Mouse (Mus musculus) embryonic facial prominence, embryonic 10.5 days (tissue): ENCODE results near the gene Plpp3. TPM values are rescaled to one million over a fixed set of nuclear protein-coding genes. Genes with fewer than 3 reads are reported as not detected.

ENCODE experiments used
- DNase-seq: peaks from one replicate; pipeline ENCODE4 v3.0.0-alpha.2; 2017; ENCODE audit warnings: low spot score
- H3K27ac ChIP-seq: fragments of 300-500 bp; sonication (generic); replicated peaks from 2 replicates; pipeline ENCODE4 v1.5.1; 2016; ENCODE audit warnings: mild to moderate bottlenecking
- H3K27me3 ChIP-seq: fragments of 300-500 bp; sonication (generic); replicated peaks from 2 replicates; pipeline ENCODE4 v1.6.1; 2016; ENCODE audit warnings: low read depth, mild to moderate bottlenecking; ENCODE audit not compliant: poor library complexity, severe bottlenecking
- H3K36me3 ChIP-seq: fragments of 300-500 bp; sonication (generic); replicated peaks from 2 replicates; pipeline ENCODE4 v1.6.1; 2016; ENCODE audit warnings: mild to moderate bottlenecking, moderate library complexity
- H3K4me1 ChIP-seq: fragments of 300-500 bp; sonication (generic); 2 replicates; pipeline ENCODE4 v1.6.1; 2016
- H3K4me3 ChIP-seq: fragments of 300-500 bp; sonication (generic); 2 replicates; pipeline ENCODE4 v1.5.1; 2016; ENCODE audit warnings: mild to moderate bottlenecking, moderate library complexity
- H3K9me3 ChIP-seq: fragments of 300-500 bp; sonication (generic); 2 replicates; pipeline ENCODE4 v1.6.1; 2016; ENCODE audit warnings: mild to moderate bottlenecking
- WGBS: fragments of 180-500 bp; shearing (Covaris S2); methylation state at CpG from one replicate; pipeline ENCODE4 v1.1.7; 2016; 5-methylcytosine and 5-hydroxymethylcytosine counted together
- polyA plus RNA-seq: library from polyadenylated mRNA; unstranded; fragments of >200 nt; fragmentation: Nextera tagmentation; extraction: Ambion mirVana; gene quantifications from 2 replicates; pipeline ENCODE4 v1.2.1, GENCODE M21; 2016

Plpp3 gene
- polyA plus RNA-seq, 1 experiment from 2014 or later, result 77.1 TPM

- peak overlapping the region; percentile 4; the same call in 1 of the 2 replicates for H3K27ac ChIP-seq
- H3K27me3 ChIP-seq, result no peaks in the 10 kb centered on the region; the same call in 1 of the 2 replicates
- WGBS, result 55% methylated on average over 14 of the region's 14 CpGs
- no peak overlapping the region for H3K4me3 ChIP-seq
- no peak for DNase-seq
- peaks cover 32% of the 10 kb centered on the region for H3K4me1 ChIP-seq
- no peaks in the 10 kb centered on the region for H3K9me3 ChIP-seq
- H3K36me3 ChIP-seq, result no peaks in the 10 kb centered on the region
These were observed 119.1 kb downstream of the Plpp3 start for GRCm38 (mm10) chr4:105276062-105276795.

GRCm38 (mm10) chr4:105278161-105278560, 121.0 kb downstream of the Plpp3 start:
- no peaks in the 10 kb centered on the region; the same call in 1 of the 2 replicates for H3K27me3 ChIP-seq
- H3K4me1 ChIP-seq, result peaks cover 52% of the 10 kb centered on the region
- no peak for DNase-seq
- H3K36me3 ChIP-seq, result no peaks in the 10 kb centered on the region
- H3K4me3 ChIP-seq, result no peak overlapping the region
- H3K27ac ChIP-seq, result no peak overlapping the region
- 73% methylated on average over 9 of the region's 9 CpGs for WGBS
- H3K9me3 ChIP-seq, result no peaks in the 10 kb centered on the region

- WGBS, result 87% methylated on average over 15 of the region's 15 CpGs
- Histone ChIP-seq H3K27me3 (no peaks in the 10 kb centered on the region; the same call in 1 of the 2 replicates), H3K4me1 (peaks cover 55% of the 10 kb centered on the region), H3K4me3 (no peak overlapping the region), H3K9me3 (no peaks in the 10 kb centered on the region), H3K27ac (no peak overlapping the region), H3K36me3 (no peaks in the 10 kb centered on the region)
- no peak for DNase-seq
These were observed 121.6 kb downstream of the Plpp3 start for GRCm38 (mm10) chr4:105278571-105279410.

- no peak overlapping the region for H3K27ac ChIP-seq
- WGBS, result 70% methylated on average over 4 of the region's 4 CpGs
- peaks cover 57% of the 10 kb centered on the region for H3K4me1 ChIP-seq
These were observed 122.7 kb downstream of the Plpp3 start for GRCm38 (mm10) chr4:105279806-105280205.

GRCm38 (mm10) chr4:105281751-105282231, 124.6 kb downstream of the Plpp3 start:
- WGBS, result 24% methylated on average over 7 of the region's 7 CpGs
- no peaks in the 10 kb centered on the region; the same call in 1 of the 2 replicates for H3K27me3 ChIP-seq
- peaks cover 47% of the 10 kb centered on the region for H3K4me1 ChIP-seq
- H3K4me3 ChIP-seq, result no peak overlapping the region
- DNase-seq, result peak; percentile 34
- H3K9me3 ChIP-seq, result no peaks in the 10 kb centered on the region
- no peaks in the 10 kb centered on the region for H3K36me3 ChIP-seq
- peak overlapping the region; percentile 76 for H3K27ac ChIP-seq

More at GRCm38 (mm10) chr4:105279806-105280205, 122.7 kb downstream of the Plpp3 start:
- Histone ChIP-seq H3K36me3 (no peaks in the 10 kb centered on the region), H3K27me3 (no peaks in the 10 kb centered on the region; the same call in 1 of the 2 replicates), H3K9me3 (no peaks in the 10 kb centered on the region), H3K4me3 (no peak overlapping the region)
- no peak for DNase-seq

Other genes with a start within 250 kb of the Plpp3 start
- 0.14 and 0.21 TPM in 2 replicates for gene Fyb2, start 243.9 kb upstream of the Plpp3 start, polyA plus RNA-seq
- gene Prkaa2, start 47.5 kb upstream of the Plpp3 start, polyA plus RNA-seq, result 1.1 and 1.3 TPM in 2 replicates